Comparison of ENCODE assay signal across 13 mouse cellular contexts in the genomic region with DNA sequence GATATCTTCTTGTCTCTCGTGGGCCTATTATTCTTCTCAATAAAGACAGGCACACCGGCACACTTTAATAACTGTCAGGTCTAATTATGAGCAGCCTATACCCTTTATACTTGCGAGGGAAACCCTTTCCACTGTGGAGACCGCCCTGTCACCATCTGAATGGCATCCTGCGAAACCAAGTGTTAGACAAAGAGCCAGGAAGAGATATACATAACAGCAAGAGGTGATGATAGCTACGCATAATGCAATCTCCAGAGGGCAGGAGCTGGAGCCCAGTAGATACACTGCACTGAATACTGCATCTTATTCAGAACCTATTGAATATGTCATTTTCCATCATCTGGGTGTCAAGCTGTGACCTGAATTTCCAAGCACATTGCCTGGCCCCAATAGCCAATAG.
DNase-seq lines count a peak whose midpoint lies in the region; ATAC-seq and TF ChIP-seq lines count a peak whose summit lies in the region.
"Had no signal": no experiment of that assay in that cellular context is flagged by ENCODE, and none has a peak within 500 bp of the region (broad histone marks: within the 10 kb centered on the region; RNA-seq: fewer than 3 reads in every experiment).

No protein-coding gene starts in this region.

- H3K9ac ChIP-seq in heart, postnatal 0 days (replicated peaks; ENCODE audit: low read depth, low read length) = no peak overlapping the region
- no peak overlapping the region for H3K9ac ChIP-seq in neural tube, embryonic 13.5 days
- no peak overlapping the region for H3K9ac ChIP-seq in neural tube, embryonic 15.5 days (replicated peaks)
- H3K9ac ChIP-seq: forebrain, postnatal 0 days had no signal

- no peak overlapping the region for H3K4me3 ChIP-seq in heart, postnatal 0 days (ENCODE audit: low read depth, low read length)
- H3K4me3 ChIP-seq in neural tube, embryonic 13.5 days = no peak overlapping the region
- no peak overlapping the region for H3K4me3 ChIP-seq in neural tube, embryonic 15.5 days (replicated peaks)
- no peak overlapping the region for H3K4me3 ChIP-seq in left cerebral cortex, adult 2 months

- peak; percentile 51; the same call in 1 of the 2 replicates for ATAC-seq in heart, postnatal 0 days (ENCODE audit: insufficient read depth, low read depth)
- ATAC-seq in neural tube, embryonic 13.5 days (ENCODE audit: low read depth) = no peak
- ATAC-seq in neural tube, embryonic 15.5 days (ENCODE audit: low FRiP score) = 0 out of 2 replicates have a peak, but pooled peaks have one; percentile 24
- ATAC-seq: forebrain, postnatal 0 days had no signal

- TF ChIP-seq EP300 in heart, postnatal 0 days (IDR thresholded peaks at IDR 0.05; ENCODE audit: low read depth) = no peak

- no peak for DNase-seq in heart, postnatal 0 days (ENCODE audit: low spot score)
- DNase-seq in heart, adult 9 months (ENCODE audit: low spot score in 2 of 2) = no peak
- no peak for DNase-seq in neural tube, embryonic 10.5 days (ENCODE audit: extremely low spot score, low spot score)
- DNase-seq in liver = peak; percentile 19
- no peak for DNase-seq in left cerebral cortex, adult 2 months (ENCODE audit: extremely low spot score in 1 of 2, low spot score in 2 of 2)
- DNase-seq in ovary, postnatal 36 days (ENCODE audit: low spot score) = no peak
- DNase-seq: adrenal gland, adult 2 months; forebrain, postnatal 0 days; gastrocnemius, postnatal 10 days; kidney, postnatal 10 days had no signal

- H3K4me2 ChIP-seq in heart, postnatal 0 days (ENCODE audit: low read depth, low read length) = no peak overlapping the region
- H3K4me2 ChIP-seq in neural tube, embryonic 13.5 days = no peak overlapping the region
- no peak overlapping the region for H3K4me2 ChIP-seq in neural tube, embryonic 15.5 days

- H3K4me1 ChIP-seq in heart, postnatal 0 days (ENCODE audit: control insufficient read depth, insufficient read depth) = peaks cover 14% of the 10 kb centered on the region; the same call in 1 of the 2 replicates
- 0 out of 2 replicates have a peak, but pooled peaks cover 13% of the 10 kb centered on the region for H3K4me1 ChIP-seq in neural tube, embryonic 13.5 days (replicated peaks)
- H3K4me1 ChIP-seq in neural tube, embryonic 15.5 days = peaks cover 14% of the 10 kb centered on the region

- intact Hi-C loops in left cerebral cortex, adult 2 months (cut with DNase I) = no loop called here

- 13% methylated on average over 6 of the region's 6 CpGs for WGBS in heart, postnatal 0 days
- 73% methylated on average over 6 of the region's 6 CpGs for WGBS in neural tube, embryonic 13.5 days
- WGBS in neural tube, embryonic 15.5 days = 67% methylated on average over 6 of the region's 6 CpGs

- H3K9me3 ChIP-seq in heart, postnatal 0 days (replicated peaks; ENCODE audit: control insufficient read depth, low read length) = no peaks in the 10 kb centered on the region
- H3K9me3 ChIP-seq in neural tube, embryonic 13.5 days = 0 out of 2 replicates have a peak, but pooled peaks cover 5% of the 10 kb centered on the region
- no peaks in the 10 kb centered on the region for H3K9me3 ChIP-seq in neural tube, embryonic 15.5 days (replicated peaks)

- no peak overlapping the region; the same call in 1 of the 2 replicates for H3K27ac ChIP-seq in heart, postnatal 0 days (ENCODE audit: low read depth)
- peak overlapping the region; percentile 46 for H3K27ac ChIP-seq in neural tube, embryonic 13.5 days (replicated peaks)
- H3K27ac ChIP-seq in neural tube, embryonic 15.5 days (replicated peaks) = peak overlapping the region; percentile 28; the same call in 1 of the 2 replicates
- H3K27ac ChIP-seq in left cerebral cortex, adult 2 months = no peak overlapping the region
- H3K27ac ChIP-seq: macrophage had no signal

- no peaks in the 10 kb centered on the region for H3K27me3 ChIP-seq in heart, postnatal 0 days (ENCODE audit: control insufficient read depth, insufficient read depth, low read length)
- H3K27me3 ChIP-seq in neural tube, embryonic 13.5 days = no peaks in the 10 kb centered on the region
- no peaks in the 10 kb centered on the region for H3K27me3 ChIP-seq in neural tube, embryonic 15.5 days (replicated peaks)

- no peaks in the 10 kb centered on the region for H3K36me3 ChIP-seq in heart, postnatal 0 days (replicated peaks; ENCODE audit: control insufficient read depth, insufficient read depth, low read length)
- H3K36me3 ChIP-seq in neural tube, embryonic 13.5 days = no peaks in the 10 kb centered on the region
- no peaks in the 10 kb centered on the region for H3K36me3 ChIP-seq in neural tube, embryonic 15.5 days

- TF ChIP-seq CTCF in heart, postnatal 0 days (IDR thresholded peaks at IDR 0.05; ENCODE audit: low read depth) = no peak
- no peak for TF ChIP-seq CTCF in left cerebral cortex, adult 2 months (IDR thresholded peaks at IDR 0.05)

Comparison
In these comparisons a context has a peak if more than half of its experiments do, and no peak if none do; other contexts are left out.
1. H3K27ac ChIP-seq: peak in neural tube, embryonic 13.5 days (single experiment) and neural tube, embryonic 15.5 days (single experiment); none in heart, postnatal 0 days (single experiment) and left cerebral cortex, adult 2 months (single experiment).